Comparison of ENCODE assay signal across 10 mouse cellular contexts in the genomic region with DNA sequence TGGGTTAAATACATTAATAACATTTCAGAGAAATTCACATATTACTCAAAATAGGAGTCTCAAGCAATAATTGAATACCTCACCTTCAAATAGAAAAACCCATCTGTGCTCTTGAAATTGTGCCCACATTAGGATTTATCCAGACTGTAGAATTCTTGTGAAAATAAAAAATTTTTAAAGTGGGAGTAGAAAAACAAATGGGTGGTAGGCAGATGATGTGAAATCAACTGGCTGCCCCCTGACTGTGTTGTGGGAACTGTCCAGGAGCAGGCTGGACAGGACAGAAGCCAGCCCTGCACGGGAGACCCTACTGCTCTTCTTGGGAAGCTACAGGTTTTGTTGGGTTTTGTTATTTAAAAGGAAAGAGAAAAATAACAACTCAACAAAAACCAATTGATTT.
"Had no signal": no experiment of that assay in that cellular context is flagged by ENCODE, and none has a peak within 500 bp of the region (broad histone marks: within the 10 kb centered on the region; RNA-seq: fewer than 3 reads in every experiment).

No protein-coding gene starts in this region.

- H3K4me2 ChIP-seq: liver, embryonic 13.5 days; neural tube, embryonic 12.5 days had no signal

- DNase-seq: liver, embryonic 13.5 days; liver, postnatal 0 days; lung, postnatal 36 days; midbrain, embryonic 14.5 days; thymus, adult 18-20 months; thymus, postnatal 14 days had no signal

- H3K9ac ChIP-seq: liver, embryonic 13.5 days; liver, postnatal 0 days; neural tube, embryonic 12.5 days had no signal

- H3K9me3 ChIP-seq: liver, embryonic 13.5 days; neural tube, embryonic 12.5 days had no signal

- ATAC-seq: inflammation-experienced regulatory T-cells, adult 6 months; intestine, postnatal 0 days; liver, postnatal 0 days had no signal

- H3K27me3 ChIP-seq: liver, embryonic 13.5 days; neural tube, embryonic 12.5 days had no signal

- H3K27ac ChIP-seq: left cerebral cortex, adult 2 months; liver, embryonic 13.5 days; neural tube, embryonic 12.5 days had no signal

- H3K4me3 ChIP-seq: left cerebral cortex, adult 2 months; liver, embryonic 13.5 days; neural tube, embryonic 12.5 days had no signal

- H3K36me3 ChIP-seq: liver, embryonic 13.5 days; neural tube, embryonic 12.5 days had no signal
